Mouse (Mus musculus) myocyte (in vitro differentiated cells): ENCODE measurements around the gene Usp5. TPM values are rescaled to one million over a fixed set of nuclear protein-coding genes. Genes with fewer than 3 reads are reported as not detected.

Source experiments
- H3K27me3 ChIP-seq: one replicate; pipeline ENCODE4 v1.6.1; 2011; ENCODE audit not compliant: control insufficient read depth, insufficient read depth, insufficient read length
- H3K36me3 ChIP-seq: one replicate; pipeline ENCODE4 v1.6.1; 2011; ENCODE audit not compliant: control insufficient read depth, insufficient read depth
- H3K4me2 ChIP-seq: one replicate; pipeline ENCODE4 v1.6.1; 2011; ENCODE audit warnings: low read depth, control low read depth
- H3K4me3 ChIP-seq: one replicate; pipeline ENCODE4 v1.5.1; 2011; ENCODE audit warnings: mild to moderate bottlenecking, control low read depth, moderate library complexity
- H3K79me2 ChIP-seq: one replicate; pipeline ENCODE4 v1.6.1; 2011; ENCODE audit not compliant: control insufficient read depth, insufficient read depth
- H3ac ChIP-seq: one replicate; pipeline ENCODE4 v1.6.1; 2011; ENCODE audit not compliant: control insufficient read depth, insufficient read length
- CEBPB ChIP-seq: IDR thresholded peaks from 2 replicates; pipeline ENCODE4 v1.6.1; 2011; ENCODE audit warnings: mild to moderate bottlenecking, moderate library complexity; ENCODE audit not compliant: poor library complexity, insufficient read depth, severe bottlenecking
- E2F4 ChIP-seq: IDR thresholded peaks from one replicate; pipeline ENCODE4 v1.6.1; 2011; ENCODE audit warnings: mild to moderate bottlenecking, control low read depth, moderate library complexity; ENCODE audit not compliant: insufficient read depth
- MAX ChIP-seq: IDR thresholded peaks from one replicate; pipeline ENCODE4 v1.6.1; 2011; ENCODE audit warnings: low read depth, mild to moderate bottlenecking, control low read depth
- MYOD1 ChIP-seq, 3 experiments: IDR thresholded peaks; one replicate each; pipeline ENCODE4 v1.6.1; 2011; ENCODE audit warnings: control low read depth in 2 of 3, low read depth in 2 of 3, mild to moderate bottlenecking in 2 of 3, moderate library complexity in 1 of 3; ENCODE audit not compliant: insufficient read length in 2 of 3, control insufficient read depth in 1 of 3
- MYOG ChIP-seq, 3 experiments: IDR thresholded peaks; one replicate each; pipeline ENCODE4 v1.6.1; 2011; ENCODE audit warnings: control low read depth in 2 of 3, low read depth in 2 of 3, mild to moderate bottlenecking in 2 of 3; ENCODE audit not compliant: insufficient read length in 2 of 3, control insufficient read depth in 1 of 3, insufficient read depth in 1 of 3
- POLR2A ChIP-seq: IDR thresholded peaks from one replicate; pipeline ENCODE4 v1.6.1; 2011; ENCODE audit warnings: low read depth, mild to moderate bottlenecking, control low read depth, moderate library complexity; ENCODE audit not compliant: insufficient read length
- POLR2AphosphoS2 ChIP-seq: IDR thresholded peaks from one replicate; pipeline ENCODE4 v1.6.1; 2011; ENCODE audit warnings: low read depth, control low read depth; ENCODE audit not compliant: insufficient read length
- REST ChIP-seq: IDR thresholded peaks from one replicate; pipeline ENCODE4 v1.6.1; 2011; ENCODE audit warnings: mild to moderate bottlenecking, control low read depth, moderate library complexity; ENCODE audit not compliant: insufficient read depth, insufficient read length
- SRF ChIP-seq: IDR thresholded peaks from one replicate; pipeline ENCODE4 v1.6.1; 2011; ENCODE audit warnings: low read depth; ENCODE audit not compliant: control insufficient read depth, insufficient read length
- TCF12 ChIP-seq: IDR thresholded peaks from one replicate; pipeline ENCODE4 v1.6.1; 2011; ENCODE audit warnings: mild to moderate bottlenecking, control low read depth; ENCODE audit not compliant: poor library complexity, insufficient read depth, severe bottlenecking
- TCF3 ChIP-seq: IDR thresholded peaks from one replicate; pipeline ENCODE4 v1.6.1; 2011; ENCODE audit warnings: low read depth, control low read depth; ENCODE audit not compliant: insufficient read length
- USF1 ChIP-seq: IDR thresholded peaks from one replicate; pipeline ENCODE4 v1.6.1; 2011; ENCODE audit warnings: low read depth, mild to moderate bottlenecking, control low read depth, moderate library complexity
- polyA plus RNA-seq: library from polyadenylated mRNA; unstranded; fragments of >200 nt; fragmentation: generic; extraction: Trizol; gene quantifications from one replicate; pipeline ENCODE4 v1.2.1, GENCODE M21; 2012; ENCODE audit warnings: missing spikeins

Usp5 gene
- polyA plus RNA-seq, 1 experiment: 123 TPM

DNA sequence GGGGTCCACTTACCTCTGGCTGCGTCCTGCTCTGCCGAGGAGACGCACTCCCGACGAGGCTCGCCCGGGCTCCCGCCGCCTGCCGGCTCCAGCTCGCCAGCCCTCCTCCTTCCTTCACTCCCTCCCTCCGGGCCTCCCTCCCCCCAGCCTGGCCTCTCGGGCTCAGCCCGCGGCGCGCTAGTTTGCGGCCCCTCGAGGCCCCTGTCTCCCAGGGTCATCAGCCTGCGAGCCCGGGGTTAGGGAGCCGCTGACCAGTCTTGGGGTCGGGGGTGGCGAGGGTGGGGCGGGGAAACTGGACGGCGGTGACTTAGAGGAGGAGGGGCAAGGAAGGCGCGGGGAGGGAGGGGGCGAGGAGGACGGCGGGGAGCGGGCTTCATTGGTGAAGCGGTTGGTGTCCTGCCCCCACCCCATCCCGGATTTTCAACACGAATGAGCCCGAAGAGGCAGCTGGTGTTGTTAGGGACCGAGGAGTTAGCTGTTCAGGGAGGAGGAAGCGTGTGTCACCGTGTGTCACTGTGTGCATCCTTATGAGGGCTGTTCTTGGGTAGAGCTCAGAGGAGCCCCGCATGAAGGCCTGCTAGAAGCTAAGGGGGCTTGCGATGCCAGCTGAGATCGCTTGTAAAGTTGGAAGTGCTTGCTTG is 34.5 kb upstream of the Usp5 start, which contains the start of gene Gpr162:
Gene Gpr162, minus strand, starts transcription at position 326 of the 641 bp plus-strand sequence.
- Histone ChIP-seq H3ac (no peak within 1 kb of the TSS), H3K36me3 (no peaks in the 10 kb centered on the region), H3K79me2 (no peaks in the 10 kb centered on the region), H3K27me3 (peaks cover 76% of the 10 kb centered on the region), H3K4me2 (peak within 1 kb of the TSS; percentile 48), H3K4me3 (no peak within 1 kb of the TSS)
- no peak for TF ChIP-seq MYOG (IDR thresholded peaks at IDR 0.05; ENCODE audit: control insufficient read depth in 1 of 3, insufficient read depth in 1 of 3, insufficient read length in 2 of 3, low read depth in 2 of 3)
- TF ChIP-seq E2F4: no peak

DNA sequence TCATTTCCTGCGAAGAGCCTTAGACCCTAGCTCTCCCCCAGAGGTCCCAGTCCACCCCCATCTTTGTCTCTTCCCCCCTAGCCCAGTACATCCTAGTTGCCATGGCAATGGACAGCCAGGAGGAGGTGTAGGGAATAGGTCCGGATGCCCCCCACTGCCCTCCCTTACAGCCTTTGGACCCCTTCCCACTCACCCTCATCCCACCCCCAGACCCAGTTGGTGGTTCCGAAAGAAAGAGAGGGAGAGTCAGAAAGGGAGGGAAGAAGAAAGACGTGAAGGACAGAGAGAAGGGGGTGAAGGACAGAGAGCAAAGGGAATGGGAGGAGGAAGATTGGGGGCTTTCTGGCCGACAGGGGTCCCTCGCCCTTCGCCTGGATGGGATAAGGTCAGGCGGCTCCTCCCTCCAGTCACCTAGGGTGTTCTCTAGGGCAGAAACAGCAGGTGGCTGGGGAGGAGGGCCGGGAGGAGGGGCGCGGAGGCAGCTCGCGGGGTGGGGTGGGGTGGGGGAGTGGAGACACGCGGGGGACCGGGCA is 33.9 kb upstream of the Usp5 start:
- H3ac ChIP-seq: no peak overlapping the region
- H3K27me3 ChIP-seq: peaks cover 75% of the 10 kb centered on the region
- no peaks in the 10 kb centered on the region for H3K79me2 ChIP-seq
- no peaks in the 10 kb centered on the region for H3K36me3 ChIP-seq
- peak overlapping the region; percentile 48 for H3K4me2 ChIP-seq
- H3K4me3 ChIP-seq: no peak overlapping the region
- no peak for TF ChIP-seq POLR2A
- TF ChIP-seq E2F4: no peak
- no peak for TF ChIP-seq TCF3
- no peak for TF ChIP-seq POLR2AphosphoS2
- TF ChIP-seq USF1: no peak
- no peak for TF ChIP-seq MAX
- TF ChIP-seq CEBPB: no peak
- TF ChIP-seq MYOG (IDR thresholded peaks at IDR 0.05; ENCODE audit: control insufficient read depth in 1 of 3, insufficient read depth in 1 of 3, insufficient read length in 2 of 3, low read depth in 2 of 3): no peak
- TF ChIP-seq MYOD1 (IDR thresholded peaks at IDR 0.05; ENCODE audit: control insufficient read depth in 1 of 3, insufficient read length in 2 of 3, low read depth in 2 of 3): no peak
- TF ChIP-seq SRF: no peak
- no peak for TF ChIP-seq REST
- TF ChIP-seq TCF12: no peak

DNA sequence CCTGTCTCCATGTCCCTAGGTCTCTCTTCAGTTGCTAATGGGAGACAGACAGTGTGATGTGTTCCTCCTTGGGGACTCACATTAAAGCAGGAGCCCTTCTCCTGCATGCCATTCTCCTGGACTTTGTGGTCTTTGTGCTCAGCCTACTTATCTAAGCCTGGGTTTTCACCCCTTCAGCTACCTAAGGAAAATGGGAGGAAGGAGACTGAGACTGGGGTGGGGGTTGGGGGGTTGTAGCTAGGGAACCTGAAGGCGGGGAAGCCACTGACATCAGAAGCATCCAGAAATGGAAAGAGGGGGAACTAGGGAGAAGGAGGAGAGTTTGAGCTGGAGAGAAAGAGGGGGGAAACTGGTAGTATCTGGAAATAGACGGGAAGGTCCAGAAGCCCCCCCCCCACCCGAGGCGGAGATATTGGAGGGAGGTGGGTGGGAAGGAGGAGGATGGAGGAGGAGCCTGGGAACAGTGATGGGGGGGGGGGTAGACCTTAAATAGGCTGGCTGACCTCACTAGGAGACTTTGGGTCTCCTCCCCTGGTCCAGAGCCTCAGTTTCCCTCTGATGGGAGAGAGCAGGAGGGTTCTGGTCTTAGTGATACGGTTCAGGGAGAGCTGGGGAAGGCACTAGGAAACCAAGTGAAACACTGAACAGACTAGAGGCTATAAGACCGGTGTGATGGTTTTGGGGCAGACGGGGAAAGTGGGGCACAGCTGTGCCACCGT is 33.3 kb upstream of the Usp5 start:
- TF ChIP-seq TCF3 (no peak), MAX (no peak)
- Histone ChIP-seq H3K36me3 (no peaks in the 10 kb centered on the region), H3K4me3 (no peak overlapping the region), H3K79me2 (no peaks in the 10 kb centered on the region), H3ac (no peak overlapping the region), H3K4me2 (no peak overlapping the region), H3K27me3 (peaks cover 71% of the 10 kb centered on the region)

DNA sequence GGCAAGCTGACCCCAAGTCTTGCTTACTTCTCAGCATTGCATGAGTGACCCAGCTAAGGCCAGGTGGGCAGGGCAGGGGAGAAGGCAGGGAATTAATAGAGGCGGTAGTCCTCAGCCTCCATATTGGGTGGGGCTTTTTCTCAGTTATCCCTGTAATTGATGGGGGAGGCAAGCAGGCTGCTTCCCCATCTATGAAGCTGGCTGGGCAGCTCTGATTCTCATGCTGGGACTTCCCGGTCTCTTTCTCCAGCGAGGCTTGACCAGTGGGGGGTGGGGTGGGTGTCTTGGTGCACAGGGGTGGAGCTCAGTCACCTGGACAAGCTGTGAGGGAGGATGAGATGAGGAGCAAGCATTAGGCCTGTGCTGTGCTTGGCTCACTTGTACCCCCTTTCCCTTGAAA is 32.5 kb upstream of the Usp5 start:
- no peak overlapping the region for H3K4me3 ChIP-seq
- no peak for TF ChIP-seq MAX
- no peak for TF ChIP-seq POLR2AphosphoS2
- TF ChIP-seq USF1: no peak
- no peak for TF ChIP-seq SRF
- no peak for TF ChIP-seq TCF3
- TF ChIP-seq MYOG (IDR thresholded peaks at IDR 0.05; ENCODE audit: control insufficient read depth in 1 of 3, insufficient read depth in 1 of 3, insufficient read length in 2 of 3, low read depth in 2 of 3): no peak
- TF ChIP-seq E2F4: no peak
- TF ChIP-seq REST: no peak
- H3K79me2 ChIP-seq: no peaks in the 10 kb centered on the region
- H3K36me3 ChIP-seq: no peaks in the 10 kb centered on the region
- no peak overlapping the region for H3ac ChIP-seq
- no peak overlapping the region for H3K4me2 ChIP-seq
- H3K27me3 ChIP-seq: peaks cover 74% of the 10 kb centered on the region

DNA sequence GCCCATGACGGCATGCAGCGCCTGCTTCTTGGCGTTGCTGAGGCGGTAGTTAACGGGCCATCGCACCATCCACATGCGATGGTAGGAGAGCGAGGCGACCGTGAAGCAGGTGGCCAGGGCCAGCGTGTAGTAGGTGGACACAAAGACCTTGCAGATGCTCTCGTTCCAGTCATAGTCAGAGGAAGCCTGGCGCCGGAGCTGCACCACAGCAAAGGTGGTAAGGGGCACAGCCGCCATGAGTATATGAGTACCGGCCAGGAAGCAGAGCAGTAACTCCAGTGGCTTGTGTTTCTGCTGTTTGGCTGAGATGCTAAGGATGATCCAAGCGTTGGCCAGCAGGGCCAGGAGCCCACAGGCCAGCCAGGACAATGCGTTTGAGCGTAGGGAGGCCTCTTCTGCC is 32.0 kb upstream of the Usp5 start:
- no peaks in the 10 kb centered on the region for H3K36me3 ChIP-seq
- no peak overlapping the region for H3K4me3 ChIP-seq
- peaks cover 69% of the 10 kb centered on the region for H3K27me3 ChIP-seq
- no peak overlapping the region for H3K4me2 ChIP-seq
- no peak for TF ChIP-seq USF1
- TF ChIP-seq E2F4: no peak
- no peak for TF ChIP-seq REST
- TF ChIP-seq TCF12: no peak
- TF ChIP-seq MYOD1 (IDR thresholded peaks at IDR 0.05; ENCODE audit: control insufficient read depth in 1 of 3, insufficient read length in 2 of 3, low read depth in 2 of 3): no peak
- TF ChIP-seq MYOG (IDR thresholded peaks at IDR 0.05; ENCODE audit: control insufficient read depth in 1 of 3, insufficient read depth in 1 of 3, insufficient read length in 2 of 3, low read depth in 2 of 3): no peak
- no peak for TF ChIP-seq SRF
- no peak for TF ChIP-seq MAX
- no peak for TF ChIP-seq CEBPB
- no peak for TF ChIP-seq POLR2AphosphoS2
- TF ChIP-seq TCF3: no peak
- TF ChIP-seq POLR2A: no peak
- H3ac ChIP-seq: no peak overlapping the region
- H3K79me2 ChIP-seq: no peaks in the 10 kb centered on the region
